Mouse (Mus musculus) testis, adult 2 months (tissue): ENCODE results near the gene Galntl6. TPM values are rescaled to one million over a fixed set of nuclear protein-coding genes. Genes with fewer than 3 reads are reported as not detected.
A peak's percentile ranks its signal among the peaks of the same experiment; 100 is the strongest.

ENCODE experiments used
- H3K27ac ChIP-seq: fragments of 200-500 bp; 2 replicates; pipeline ENCODE4 v1.5.1; 2012; ENCODE audit warnings: low read depth, low read length; ENCODE audit not compliant: control insufficient read depth, insufficient read depth
- H3K27me3 ChIP-seq: fragments of 200-500 bp; 2 replicates; pipeline ENCODE4 v1.6.1; 2012; ENCODE audit warnings: mild to moderate bottlenecking, low read length, moderate library complexity; ENCODE audit not compliant: control insufficient read depth, insufficient read depth
- H3K36me3 ChIP-seq: fragments of 200-500 bp; 2 replicates; pipeline ENCODE4 v1.6.1; 2012; ENCODE audit warnings: mild to moderate bottlenecking, low read length; ENCODE audit not compliant: control insufficient read depth, insufficient read depth
- H3K4me1 ChIP-seq: fragments of 200-500 bp; 2 replicates; pipeline ENCODE4 v1.6.1; 2012; ENCODE audit warnings: low read length; ENCODE audit not compliant: control insufficient read depth, insufficient read depth
- H3K4me3 ChIP-seq: fragments of 200-500 bp; 2 replicates; pipeline ENCODE4 v1.5.1; 2012; ENCODE audit warnings: low read depth, mild to moderate bottlenecking, low read length, moderate library complexity, mixed read lengths; ENCODE audit not compliant: control insufficient read depth
- CTCF ChIP-seq: fragments of 200-500 bp; IDR thresholded peaks from 2 replicates; pipeline ENCODE4 v1.5.1; 2012; ENCODE audit warnings: low read depth, mild to moderate bottlenecking, inconsistent platforms, low read length, moderate library complexity; ENCODE audit not compliant: control insufficient read depth, insufficient read depth, insufficient replicate concordance
- POLR2A ChIP-seq: fragments of 200-500 bp; IDR thresholded peaks from 2 replicates; pipeline ENCODE4 v1.6.1; 2012; ENCODE audit warnings: low read depth, mild to moderate bottlenecking, inconsistent platforms, low read length, moderate library complexity; ENCODE audit not compliant: control insufficient read depth
- polyA plus RNA-seq: library from polyadenylated mRNA; depleted of rRNA; stranded (reverse); fragments of >200 nt; gene quantifications from 2 replicates; pipeline ENCODE4 v1.2.3, GENCODE M21; 2012

Galntl6 gene
- polyA plus RNA-seq, 1 experiment, result 39.9 TPM

DNA sequence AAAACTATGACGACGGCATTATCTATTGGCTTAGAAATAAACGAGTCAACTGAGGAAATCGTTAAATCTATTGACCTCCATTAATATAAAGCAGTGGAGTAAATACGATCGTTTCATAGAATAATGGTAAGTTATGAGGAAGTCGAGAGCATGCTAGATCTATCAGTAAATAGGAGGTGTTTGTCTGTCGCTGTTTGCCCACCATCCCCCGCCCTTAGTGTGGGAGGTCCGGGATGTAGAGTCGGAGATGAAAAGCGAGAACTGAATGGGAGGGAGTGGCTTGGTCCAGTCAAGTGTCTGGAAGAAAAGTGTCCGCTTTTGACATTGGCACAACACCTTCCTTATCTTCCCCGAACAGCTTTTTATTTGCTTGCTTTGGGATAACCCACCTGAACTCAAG lies 763 bp downstream of the Galntl6 start, which contains the start of gene BC030500:
BC030500 (plus strand) TSS at position 79 of the 400 bp plus-strand sequence.
- peak within 1 kb of the TSS; percentile 32 for H3K4me3 ChIP-seq
- no peaks in the 10 kb centered on the region for H3K36me3 ChIP-seq
- TF ChIP-seq POLR2A (no peak), CTCF (no peak)
- peaks cover 3% of the 10 kb centered on the region; the same call in 1 of the 2 replicates for H3K4me1 ChIP-seq
- no peak within 1 kb of the TSS for H3K27ac ChIP-seq
- H3K27me3 ChIP-seq, result no peaks in the 10 kb centered on the region

- Histone ChIP-seq H3K36me3 (no peaks in the 10 kb centered on the region), H3K27ac (no peak overlapping the region), H3K4me3 (no peak overlapping the region), H3K27me3 (no peaks in the 10 kb centered on the region), H3K4me1 (no peaks in the 10 kb centered on the region)
- TF ChIP-seq CTCF (no peak), POLR2A (no peak)
Observed at GRCm38 (mm10) chr8:58904465-58904864, 8.0 kb downstream of the Galntl6 start.

DNA sequence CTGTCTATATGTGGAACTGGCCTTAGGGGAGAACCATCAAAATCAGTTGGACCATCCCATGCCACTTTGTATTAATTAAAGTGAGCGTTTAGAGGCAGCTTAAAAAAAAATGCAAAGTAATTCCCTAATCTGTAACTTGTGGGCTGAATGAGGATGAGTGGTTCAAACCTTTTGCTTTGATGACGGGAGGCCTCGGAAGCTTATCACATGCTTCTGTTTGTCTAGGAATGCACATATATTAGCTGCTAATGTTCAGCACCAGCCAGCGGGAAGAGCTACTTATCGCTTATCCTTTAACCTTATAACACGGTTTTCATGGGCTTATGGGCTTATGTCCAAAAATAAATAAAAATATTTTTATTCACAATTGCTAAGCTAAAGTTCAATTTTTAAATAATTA lies 16.5 kb downstream of the Galntl6 start:
- H3K4me3 ChIP-seq, result no peak overlapping the region
- H3K36me3 ChIP-seq, result no peaks in the 10 kb centered on the region
- no peaks in the 10 kb centered on the region for H3K4me1 ChIP-seq
- no peak for TF ChIP-seq POLR2A
- no peak for TF ChIP-seq CTCF
- no peak overlapping the region for H3K27ac ChIP-seq
- no peaks in the 10 kb centered on the region for H3K27me3 ChIP-seq

- H3K4me3 ChIP-seq, result no peak overlapping the region
- H3K27ac ChIP-seq, result no peak overlapping the region
- no peak for TF ChIP-seq POLR2A
- TF ChIP-seq CTCF, result no peak
Observed at GRCm38 (mm10) chr8:58890591-58890990, 21.8 kb downstream of the Galntl6 start.

DNA sequence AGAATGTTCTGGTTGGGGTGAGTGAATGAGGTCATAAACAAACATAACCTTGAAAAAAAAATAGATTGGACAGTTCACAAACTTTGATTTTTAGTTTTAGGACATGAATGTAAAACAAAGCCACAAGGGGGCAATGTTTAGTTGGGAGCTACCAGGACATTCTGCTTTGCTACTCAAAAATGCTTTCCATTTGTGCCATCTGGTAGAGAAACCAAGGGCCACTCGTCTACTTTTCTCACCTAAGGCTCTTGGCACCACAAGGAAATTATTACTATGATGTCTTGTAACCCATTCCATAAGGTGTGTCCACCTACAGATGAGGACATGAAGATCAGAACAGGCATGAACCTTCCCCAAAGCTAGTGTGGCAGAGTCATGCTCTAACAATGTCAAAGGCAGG lies 26.0 kb downstream of the Galntl6 start:
- H3K4me1 ChIP-seq, result no peaks in the 10 kb centered on the region
- TF ChIP-seq CTCF, result no peak
- TF ChIP-seq POLR2A, result no peak
- no peak overlapping the region for H3K27ac ChIP-seq
- no peak overlapping the region for H3K4me3 ChIP-seq
- H3K27me3 ChIP-seq, result no peaks in the 10 kb centered on the region
- no peaks in the 10 kb centered on the region for H3K36me3 ChIP-seq

More at GRCm38 (mm10) chr8:58890591-58890990, 21.8 kb downstream of the Galntl6 start:
- Histone ChIP-seq H3K36me3 (no peaks in the 10 kb centered on the region), H3K27me3 (no peaks in the 10 kb centered on the region), H3K4me1 (no peaks in the 10 kb centered on the region)

- no peak for TF ChIP-seq CTCF
- no peaks in the 10 kb centered on the region for H3K27me3 ChIP-seq
- H3K27ac ChIP-seq, result no peak overlapping the region
- no peak overlapping the region for H3K4me3 ChIP-seq
- no peaks in the 10 kb centered on the region for H3K4me1 ChIP-seq
- no peaks in the 10 kb centered on the region for H3K36me3 ChIP-seq
Observed at GRCm38 (mm10) chr8:58824347-58824746, 88.1 kb downstream of the Galntl6 start.

GRCm38 (mm10) chr8:58805190-58805589 lies 107.2 kb downstream of the Galntl6 start:
- Histone ChIP-seq H3K36me3 (no peaks in the 10 kb centered on the region), H3K4me3 (no peak overlapping the region), H3K4me1 (no peaks in the 10 kb centered on the region), H3K27ac (no peak overlapping the region), H3K27me3 (no peaks in the 10 kb centered on the region)
- no peak for TF ChIP-seq CTCF
- no peak for TF ChIP-seq POLR2A

DNA sequence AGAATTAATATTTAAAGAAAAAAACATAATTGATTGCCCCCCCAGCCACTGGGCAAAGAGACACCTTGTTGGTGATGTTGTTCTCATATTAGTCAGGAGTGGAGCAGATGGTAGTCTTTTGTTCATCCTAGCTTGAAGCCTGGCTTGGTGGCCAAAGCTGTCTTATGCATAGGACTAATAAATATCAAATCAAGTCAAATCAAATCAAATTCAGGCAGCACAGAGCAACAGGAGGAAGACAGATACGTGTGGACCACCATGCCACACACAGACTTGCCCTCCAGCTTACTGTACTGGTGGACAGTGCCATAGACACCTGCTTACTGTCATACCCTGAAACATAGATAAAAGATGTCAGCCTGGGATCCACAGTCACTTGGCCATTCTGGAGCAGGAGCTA lies 110.6 kb downstream of the Galntl6 start:
- no peak overlapping the region for H3K27ac ChIP-seq
- TF ChIP-seq POLR2A (no peak), CTCF (no peak)
- H3K4me1 ChIP-seq, result no peaks in the 10 kb centered on the region
- H3K4me3 ChIP-seq, result no peak overlapping the region
- H3K27me3 ChIP-seq, result no peaks in the 10 kb centered on the region
- H3K36me3 ChIP-seq, result no peaks in the 10 kb centered on the region
